Mouse (Mus musculus) cerebellum, adult 2 months (tissue): ENCODE data around the gene Svop.

Experiments used
- CTCF ChIP-seq: fragments of 200-500 bp; IDR thresholded peaks from 2 replicates; pipeline ENCODE4 v1.5.1; 2011; ENCODE audit warnings: low read depth, mild to moderate bottlenecking, control low read depth, low read length, moderate library complexity, borderline replicate concordance; ENCODE audit not compliant: insufficient read depth
- POLR2A ChIP-seq: fragments of 200-500 bp; IDR thresholded peaks from 2 replicates; pipeline ENCODE4 v1.6.1; 2011; ENCODE audit warnings: low read length, control low read depth, borderline replicate concordance; ENCODE audit not compliant: insufficient read depth

- TF ChIP-seq POLR2A (no peak), CTCF (no peak)
These were observed 105.0 kb downstream of the Svop start for GRCm38 (mm10) chr5:113986182-113986961.
